Comparison of ENCODE assay signal across 9 mouse cellular contexts in the genomic region with DNA sequence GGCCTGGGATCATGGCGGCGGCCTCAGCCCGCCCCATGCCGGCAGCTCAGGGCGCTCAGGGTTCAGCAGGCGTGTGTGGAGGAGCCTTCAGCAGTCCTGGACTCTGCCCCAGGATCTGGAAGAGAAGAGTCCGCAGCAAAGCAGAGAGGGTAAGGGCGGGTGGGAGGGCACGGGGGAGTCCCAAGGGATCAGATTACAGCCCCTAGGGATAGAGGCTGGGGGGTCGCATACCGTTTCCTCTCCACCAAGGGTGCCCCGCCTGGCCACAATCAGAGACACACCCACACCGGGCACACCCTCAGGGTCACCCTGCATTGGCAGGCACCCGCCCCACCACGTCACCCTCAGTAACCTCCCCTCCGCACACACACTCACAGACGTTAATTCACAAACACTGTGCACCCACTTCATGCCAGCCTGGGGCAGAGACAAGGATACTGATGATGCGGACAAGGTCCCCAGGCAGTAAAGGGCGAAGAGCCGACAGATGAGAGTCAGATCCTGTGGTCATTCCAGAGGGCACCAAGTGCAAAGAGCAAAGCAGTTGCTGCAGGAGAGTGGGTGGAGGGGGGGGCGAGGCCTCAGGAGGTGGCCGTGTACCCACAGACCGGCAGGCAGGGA. TPM values are rescaled to one million over a fixed set of nuclear protein-coding genes. Genes with fewer than 3 reads are reported as not detected.
DNase-seq lines count a peak whose midpoint lies in the region; ATAC-seq and TF ChIP-seq lines count a peak whose summit lies in the region.
"Had no signal": no experiment of that assay in that cellular context is flagged by ENCODE, and none has a peak within 500 bp of the region (broad histone marks: within the 10 kb centered on the region; RNA-seq: fewer than 3 reads in every experiment).

No protein-coding gene starts in this region.

- no peak overlapping the region for H3K4me3 ChIP-seq in liver, embryonic 15.5 days (replicated peaks)
- H3K4me3 ChIP-seq in liver, embryonic 11.5 days (ENCODE audit: low read depth, low read length) = no peak overlapping the region
- H3K4me3 ChIP-seq in heart, postnatal 0 days (ENCODE audit: low read depth, low read length) = peak overlapping the region; percentile 14; the same call in 1 of the 2 replicates
- peak overlapping the region; percentile 11 for H3K4me3 ChIP-seq in kidney, postnatal 0 days (replicated peaks; ENCODE audit: low read depth, low read length)
- no peak overlapping the region for H3K4me3 ChIP-seq in neural tube, embryonic 12.5 days

- ATAC-seq in liver, embryonic 15.5 days (ENCODE audit: insufficient read depth) = no peak; the same call in 1 of the 2 replicates
- no peak for ATAC-seq in liver, embryonic 11.5 days (replicated peaks; ENCODE audit: low FRiP score)
- ATAC-seq in heart, postnatal 0 days (ENCODE audit: insufficient read depth, low read depth) = peak; percentile 39; the same call in 1 of the 2 replicates
- peak; percentile 72 for ATAC-seq in kidney, postnatal 0 days (replicated peaks; ENCODE audit: low FRiP score, low read depth)
- no peak for ATAC-seq in neural tube, embryonic 12.5 days (ENCODE audit: low FRiP score, low read depth)

- H3K4me2 ChIP-seq in liver, embryonic 15.5 days = peak overlapping the region; percentile 10; the same call in 1 of the 2 replicates
- no peak overlapping the region for H3K4me2 ChIP-seq in liver, embryonic 11.5 days
- peak overlapping the region; percentile 50 for H3K4me2 ChIP-seq in heart, postnatal 0 days (ENCODE audit: low read depth, low read length)
- H3K4me2 ChIP-seq in kidney, postnatal 0 days (ENCODE audit: low read length) = peak overlapping the region; percentile 45
- peak overlapping the region; percentile 47 for H3K4me2 ChIP-seq in neural tube, embryonic 12.5 days (replicated peaks)

- no peak for TF ChIP-seq CTCF in heart, postnatal 0 days (IDR thresholded peaks at IDR 0.05; ENCODE audit: low read depth)
- no peak for TF ChIP-seq CTCF in kidney, postnatal 0 days (IDR thresholded peaks at IDR 0.05; ENCODE audit: low read depth)

- no peak overlapping the region for H3K9ac ChIP-seq in liver, embryonic 15.5 days
- no peak overlapping the region for H3K9ac ChIP-seq in liver, embryonic 11.5 days (ENCODE audit: low read depth, low read length)
- H3K9ac ChIP-seq in heart, postnatal 0 days (replicated peaks; ENCODE audit: low read depth, low read length) = no peak overlapping the region
- H3K9ac ChIP-seq in kidney, postnatal 0 days (ENCODE audit: low read depth, low read length) = peak overlapping the region; percentile 49
- peak overlapping the region; percentile 33; the same call in 1 of the 2 replicates for H3K9ac ChIP-seq in neural tube, embryonic 12.5 days

- H3K36me3 ChIP-seq in liver, embryonic 15.5 days (replicated peaks) = no peaks in the 10 kb centered on the region
- H3K36me3 ChIP-seq in liver, embryonic 11.5 days (ENCODE audit: control insufficient read depth, insufficient read depth, low read length) = no peaks in the 10 kb centered on the region
- H3K36me3 ChIP-seq in heart, postnatal 0 days (replicated peaks; ENCODE audit: control insufficient read depth, insufficient read depth, low read length) = 0 out of 2 replicates have a peak, but pooled peaks cover 5% of the 10 kb centered on the region
- H3K36me3 ChIP-seq in kidney, postnatal 0 days (ENCODE audit: insufficient read depth, low read length) = 0 out of 2 replicates have a peak, but pooled peaks cover 5% of the 10 kb centered on the region
- no peaks in the 10 kb centered on the region for H3K36me3 ChIP-seq in neural tube, embryonic 12.5 days

- DNase-seq in liver, embryonic 11.5 days (ENCODE audit: low spot score) = no peak
- DNase-seq in heart, postnatal 0 days (ENCODE audit: low spot score) = peak; percentile 56
- DNase-seq in kidney, postnatal 0 days (ENCODE audit: low spot score) = peak; percentile 65
- no peak for DNase-seq in layer of hippocampus, postnatal 25 days (ENCODE audit: extremely low spot score in 1 of 2, low spot score in 1 of 2)
- no peak for DNase-seq in cerebellum, postnatal 14 days
- DNase-seq in embryo, embryonic 10.5 days (ENCODE audit: low spot score) = no peak

- no peak for TF ChIP-seq EP300 in heart, postnatal 0 days (IDR thresholded peaks at IDR 0.05; ENCODE audit: low read depth)

- H3K4me1 ChIP-seq in liver, embryonic 15.5 days (replicated peaks) = peaks cover 51% of the 10 kb centered on the region
- H3K4me1 ChIP-seq in liver, embryonic 11.5 days (replicated peaks; ENCODE audit: control insufficient read depth, insufficient read depth, low read length) = peaks cover 21% of the 10 kb centered on the region
- H3K4me1 ChIP-seq in heart, postnatal 0 days (ENCODE audit: control insufficient read depth, insufficient read depth) = peaks cover 25% of the 10 kb centered on the region
- H3K4me1 ChIP-seq in kidney, postnatal 0 days (replicated peaks; ENCODE audit: insufficient read depth, low read length) = peaks cover 50% of the 10 kb centered on the region
- H3K4me1 ChIP-seq in neural tube, embryonic 12.5 days = peaks cover 53% of the 10 kb centered on the region

- H3K27ac ChIP-seq in liver, embryonic 15.5 days (replicated peaks) = no peak overlapping the region
- H3K27ac ChIP-seq in liver, embryonic 11.5 days (ENCODE audit: low read depth, low read length) = no peak overlapping the region
- H3K27ac ChIP-seq in heart, postnatal 0 days (ENCODE audit: low read depth) = peak overlapping the region; percentile 83
- H3K27ac ChIP-seq in kidney, postnatal 0 days = peak overlapping the region; percentile 85
- no peak overlapping the region for H3K27ac ChIP-seq in neural tube, embryonic 12.5 days

- peaks cover 47% of the 10 kb centered on the region for H3K27me3 ChIP-seq in liver, embryonic 15.5 days
- peaks cover 8% of the 10 kb centered on the region for H3K27me3 ChIP-seq in liver, embryonic 11.5 days (replicated peaks; ENCODE audit: control insufficient read depth, insufficient read depth, low read length)
- no peaks in the 10 kb centered on the region for H3K27me3 ChIP-seq in heart, postnatal 0 days (ENCODE audit: control insufficient read depth, insufficient read depth, low read length)
- no peaks in the 10 kb centered on the region for H3K27me3 ChIP-seq in kidney, postnatal 0 days (ENCODE audit: insufficient read depth, low read length)
- H3K27me3 ChIP-seq in neural tube, embryonic 12.5 days (replicated peaks) = no peaks in the 10 kb centered on the region

- H3K9me3 ChIP-seq in liver, embryonic 15.5 days (replicated peaks) = no peaks in the 10 kb centered on the region
- H3K9me3 ChIP-seq in liver, embryonic 11.5 days (ENCODE audit: control insufficient read depth, low read length) = no peaks in the 10 kb centered on the region
- H3K9me3 ChIP-seq in heart, postnatal 0 days (replicated peaks; ENCODE audit: control insufficient read depth, low read length) = no peaks in the 10 kb centered on the region
- no peaks in the 10 kb centered on the region for H3K9me3 ChIP-seq in kidney, postnatal 0 days (replicated peaks; ENCODE audit: low read length)
- H3K9me3 ChIP-seq in neural tube, embryonic 12.5 days = no peaks in the 10 kb centered on the region

- 45% methylated on average over 23 of the region's 23 CpGs for WGBS in liver, embryonic 15.5 days (ENCODE audit: insufficient replicate concordance)
- WGBS in liver, embryonic 11.5 days = 48% methylated on average over 23 of the region's 23 CpGs
- 42% methylated on average over 23 of the region's 23 CpGs for WGBS in heart, postnatal 0 days
- 25% methylated on average over 23 of the region's 23 CpGs for WGBS in kidney, postnatal 0 days
- WGBS in neural tube, embryonic 12.5 days = 40% methylated on average over 23 of the region's 23 CpGs

RNA-seq across cellular contexts. Expression of a gene that starts 3.9 kb away (rescaled TPM):
- 0.74 and 0.77 TPM in 2 replicates for polyA plus RNA-seq in liver, embryonic 15.5 days (2015; fragmentation: Nextera tagmentation; extraction: Ambion mirVana)
- 0.63 and 0.79 TPM in 2 replicates for polyA plus RNA-seq in liver, embryonic 11.5 days (2014; fragmentation: Nextera tagmentation; extraction: Ambion mirVana)
- 21.0 and 34.9 TPM in 2 replicates for total RNA-seq in heart, postnatal 0 days (2014; rRNA removed; ENCODE audit: low replicate concordance)
- 8.9 and 9.1 TPM in 2 replicates for polyA plus RNA-seq in heart, postnatal 0 days (2015; fragmentation: Nextera tagmentation; extraction: Ambion mirVana)
- 30.5 and 33.3 TPM in 2 replicates for polyA plus RNA-seq in kidney, postnatal 0 days (2015; fragmentation: Nextera tagmentation; extraction: Ambion mirVana)
- 4.7 and 4.8 TPM in 2 replicates for polyA plus RNA-seq in neural tube, embryonic 12.5 days (2016; fragmentation: Nextera tagmentation; extraction: Ambion mirVana)
- 1 to 10 TPM; 2.2 to 2.7 TPM for total RNA-seq in layer of hippocampus, postnatal 25 days (2021)
- total RNA-seq: monocyte, adult 5-6 weeks had no signal

RNA-seq across cellular contexts. Expression of a gene that starts 17.7 kb away (rescaled TPM):
- polyA plus RNA-seq in liver, embryonic 15.5 days (2015; fragmentation: Nextera tagmentation; extraction: Ambion mirVana) = 161 and 198 TPM in 2 replicates
- polyA plus RNA-seq in liver, embryonic 11.5 days (2014; fragmentation: Nextera tagmentation; extraction: Ambion mirVana) = 219 and 230 TPM in 2 replicates
- 22.3 and 31.2 TPM in 2 replicates for total RNA-seq in heart, postnatal 0 days (2014; rRNA removed; ENCODE audit: low replicate concordance)
- 28.6 and 33.6 TPM in 2 replicates for polyA plus RNA-seq in heart, postnatal 0 days (2015; fragmentation: Nextera tagmentation; extraction: Ambion mirVana)
- 28.9 and 29.9 TPM in 2 replicates for polyA plus RNA-seq in kidney, postnatal 0 days (2015; fragmentation: Nextera tagmentation; extraction: Ambion mirVana)
- 20.6 and 23.3 TPM in 2 replicates for polyA plus RNA-seq in neural tube, embryonic 12.5 days (2016; fragmentation: Nextera tagmentation; extraction: Ambion mirVana)
- 10 to 100 TPM; 11.8 to 16.8 TPM for total RNA-seq in layer of hippocampus, postnatal 25 days (2021)

RNA-seq across cellular contexts. Expression of a gene that starts 24.5 kb away (rescaled TPM):
- 0.64 TPM in 2 replicates for polyA plus RNA-seq in liver, embryonic 15.5 days (2015; fragmentation: Nextera tagmentation; extraction: Ambion mirVana)
- 1.0 and 1.5 TPM in 2 replicates for polyA plus RNA-seq in liver, embryonic 11.5 days (2014; fragmentation: Nextera tagmentation; extraction: Ambion mirVana)
- total RNA-seq in heart, postnatal 0 days (2014; rRNA removed; ENCODE audit: low replicate concordance) = 0.65 and 0.66 TPM in 2 replicates
- polyA plus RNA-seq in heart, postnatal 0 days (2015; fragmentation: Nextera tagmentation; extraction: Ambion mirVana) = 0.29 and 0.44 TPM in 2 replicates
- 1.3 and 2.0 TPM in 2 replicates for polyA plus RNA-seq in kidney, postnatal 0 days (2015; fragmentation: Nextera tagmentation; extraction: Ambion mirVana)
- 0.84 and 1.5 TPM in 2 replicates for polyA plus RNA-seq in neural tube, embryonic 12.5 days (2016; fragmentation: Nextera tagmentation; extraction: Ambion mirVana)
- total RNA-seq in layer of hippocampus, postnatal 25 days (2021) = 1 to 10 TPM; 1.4 to 1.9 TPM
- total RNA-seq: monocyte, adult 5-6 weeks had no signal

RNA-seq across cellular contexts. Expression of a gene that starts 26.5 kb away (rescaled TPM):
- polyA plus RNA-seq in liver, embryonic 15.5 days (2015; fragmentation: Nextera tagmentation; extraction: Ambion mirVana) = 12.3 and 12.8 TPM in 2 replicates
- polyA plus RNA-seq in liver, embryonic 11.5 days (2014; fragmentation: Nextera tagmentation; extraction: Ambion mirVana) = 20.5 and 20.7 TPM in 2 replicates
- total RNA-seq in heart, postnatal 0 days (2014; rRNA removed; ENCODE audit: low replicate concordance) = 28.4 and 58.8 TPM in 2 replicates
- polyA plus RNA-seq in heart, postnatal 0 days (2015; fragmentation: Nextera tagmentation; extraction: Ambion mirVana) = 14.5 and 17.5 TPM in 2 replicates
- polyA plus RNA-seq in kidney, postnatal 0 days (2015; fragmentation: Nextera tagmentation; extraction: Ambion mirVana) = 20.3 and 22.3 TPM in 2 replicates
- 12.6 and 15.8 TPM in 2 replicates for polyA plus RNA-seq in neural tube, embryonic 12.5 days (2016; fragmentation: Nextera tagmentation; extraction: Ambion mirVana)
- total RNA-seq in layer of hippocampus, postnatal 25 days (2021) = 10 to 100 TPM; 11.3 to 13.3 TPM

RNA-seq across cellular contexts. Expression of a gene that starts 28.4 kb away (rescaled TPM):
- polyA plus RNA-seq in liver, embryonic 15.5 days (2015; fragmentation: Nextera tagmentation; extraction: Ambion mirVana) = 3.2 and 4.2 TPM in 2 replicates
- polyA plus RNA-seq in liver, embryonic 11.5 days (2014; fragmentation: Nextera tagmentation; extraction: Ambion mirVana) = 4.2 and 4.6 TPM in 2 replicates
- total RNA-seq in heart, postnatal 0 days (2014; rRNA removed; ENCODE audit: low replicate concordance) = 14.0 and 21.3 TPM in 2 replicates
- polyA plus RNA-seq in heart, postnatal 0 days (2015; fragmentation: Nextera tagmentation; extraction: Ambion mirVana) = 5.7 and 6.0 TPM in 2 replicates
- 5.0 and 6.0 TPM in 2 replicates for polyA plus RNA-seq in kidney, postnatal 0 days (2015; fragmentation: Nextera tagmentation; extraction: Ambion mirVana)
- polyA plus RNA-seq in neural tube, embryonic 12.5 days (2016; fragmentation: Nextera tagmentation; extraction: Ambion mirVana) = 7.2 and 7.5 TPM in 2 replicates
- total RNA-seq in layer of hippocampus, postnatal 25 days (2021) = 1 to 10 TPM; 6.4 to 8.0 TPM

Comparison
In these comparisons a context has a peak if more than half of its experiments do, and no peak if none do; other contexts are left out.
1. ATAC-seq: peak in heart, postnatal 0 days (single experiment) and kidney, postnatal 0 days (single experiment); none in liver, embryonic 15.5 days (single experiment), liver, embryonic 11.5 days (single experiment) and neural tube, embryonic 12.5 days (single experiment).
2. H3K27ac ChIP-seq: peak in heart, postnatal 0 days (single experiment) and kidney, postnatal 0 days (single experiment); none in liver, embryonic 15.5 days (single experiment), liver, embryonic 11.5 days (single experiment) and neural tube, embryonic 12.5 days (single experiment).
3. H3K4me3 ChIP-seq: peak in heart, postnatal 0 days (single experiment) and kidney, postnatal 0 days (single experiment); none in liver, embryonic 15.5 days (single experiment), liver, embryonic 11.5 days (single experiment) and neural tube, embryonic 12.5 days (single experiment).
4. H3K9ac ChIP-seq: peak in kidney, postnatal 0 days (single experiment) and neural tube, embryonic 12.5 days (single experiment); none in liver, embryonic 15.5 days (single experiment), liver, embryonic 11.5 days (single experiment) and heart, postnatal 0 days (single experiment).
5. DNase-seq: peak in heart, postnatal 0 days (single experiment) and kidney, postnatal 0 days (single experiment); none in liver, embryonic 11.5 days (single experiment), layer of hippocampus, postnatal 25 days (0 of 2), cerebellum, postnatal 14 days (0 of 2) and embryo, embryonic 10.5 days (single experiment).